Mouse (Mus musculus) CH12.LX (cell line): ENCODE data around the gene Oosp1.

Source experiments
- CHD1 ChIP-seq: IDR thresholded peaks from 2 replicates; pipeline ENCODE4 v1.6.1; 2012; ENCODE audit warnings: low read depth, low read length, improper control_type of control experiment, inconsistent platforms
- MXI1 ChIP-seq: IDR thresholded peaks from 2 replicates; pipeline ENCODE4 v1.6.1; 2011; ENCODE audit warnings: mild to moderate bottlenecking, low read depth, low read length, improper control_type of control experiment
- TBP ChIP-seq: conservative IDR thresholded peaks from 2 replicates; pipeline ENCODE4 v1.6.1; 2011; ENCODE audit warnings: low read depth, low read length, improper control_type of control experiment

DNA sequence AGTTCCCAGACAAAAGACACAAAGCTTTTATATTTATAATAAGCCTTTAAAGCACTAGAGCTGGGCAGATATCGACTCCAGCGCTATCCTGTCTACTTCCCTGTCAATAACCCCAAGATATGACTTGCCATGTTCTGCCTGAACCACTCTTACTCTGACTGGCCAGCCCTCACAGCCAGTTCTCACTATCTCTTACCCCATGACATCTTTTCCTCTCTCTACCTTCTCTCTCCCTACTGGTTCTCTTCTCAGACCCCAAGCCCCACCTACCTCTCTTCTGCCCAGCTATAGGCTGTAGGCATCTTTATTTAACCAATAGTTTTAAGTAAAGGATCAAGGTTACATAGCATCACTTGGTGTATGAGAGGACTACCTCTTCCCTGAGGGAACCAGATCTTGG is 56.6 kb downstream of the Oosp1 start:
- TF ChIP-seq MXI1 (no peak), CHD1 (no peak), TBP (no peak)
